Mouse (Mus musculus): ENCODE results near the gene Gm7324. TPM values are rescaled to one million over a fixed set of nuclear protein-coding genes. Genes with fewer than 3 reads are reported as not detected.
"Not testable (repeated sequence)": the region's sequence is repeated elsewhere in the genome, so short reads cannot be mapped to it uniquely, and the experiment has no call there.

The Gm7324 gene
- total RNA-seq (2021) = 1 to 10 TPM; 1.2 to 1.5 TPM

DNA sequence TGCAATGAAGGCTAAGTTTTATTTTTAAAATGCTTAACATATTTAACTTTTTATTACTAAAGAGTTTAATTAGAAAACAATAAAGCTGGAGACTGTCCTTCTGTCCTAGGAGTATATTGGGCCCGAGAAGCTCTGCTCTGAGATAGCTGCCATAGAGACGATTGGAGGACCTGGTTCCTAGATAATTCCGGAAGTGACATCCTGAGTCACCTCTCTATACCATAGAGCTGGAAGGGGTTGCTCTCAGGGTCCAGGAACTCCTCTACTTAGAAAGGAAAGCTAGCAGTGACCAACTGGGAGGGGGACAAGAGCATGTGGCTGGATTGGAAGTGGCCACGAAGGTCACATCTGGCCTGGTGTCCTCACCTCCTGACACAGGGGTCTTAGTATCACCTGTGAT is at the start of gene Gm7324:
Gene Gm7324 (plus strand): TSS at position 208 of the 400 bp plus-strand sequence.
- not testable (repeated sequence) for DNase-seq

DNA sequence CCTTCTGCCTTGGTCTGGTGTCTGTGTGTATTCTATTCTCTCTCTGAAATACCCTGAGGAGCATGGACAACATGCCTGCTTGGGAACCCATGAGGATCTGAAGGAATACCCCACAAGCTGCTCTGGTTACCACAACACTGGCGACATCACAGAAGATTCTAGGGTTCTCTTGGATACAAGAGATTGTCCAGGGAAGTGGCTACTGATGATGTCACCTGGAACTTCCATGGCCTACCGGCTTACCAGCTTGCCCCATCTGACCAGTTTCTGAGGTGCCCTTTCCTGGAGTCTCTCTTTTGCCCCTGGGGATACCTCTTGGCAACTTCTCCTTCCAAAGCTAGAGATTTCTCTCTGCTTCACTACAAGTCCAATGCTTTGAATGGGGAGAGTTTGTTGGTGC is 20.5 kb upstream of the Gm7324 start, which contains the start of gene Gm8165:
Gene Gm8165 (minus strand): TSS at position 101 of the 400 bp plus-strand sequence.
- DNase-seq = not testable (repeated sequence)

DNA sequence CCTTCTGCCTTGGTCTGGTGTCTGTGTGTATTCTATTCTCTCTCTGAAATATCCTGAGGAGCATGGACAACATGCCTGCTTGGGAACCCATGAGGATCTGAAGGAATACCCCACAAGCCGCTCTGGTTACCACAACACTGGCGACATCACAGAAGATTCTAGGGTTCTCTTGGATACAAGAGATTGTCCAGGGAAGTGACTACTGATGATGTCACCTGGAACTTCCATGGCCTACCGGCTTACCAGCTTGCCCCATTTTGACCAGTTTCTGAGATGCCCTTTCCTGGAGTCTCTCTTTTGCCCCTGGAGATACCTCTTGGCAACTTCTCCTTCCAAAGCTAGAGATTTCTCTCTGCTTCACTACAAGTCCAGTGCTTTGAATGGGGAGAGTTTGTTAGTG is 29.8 kb downstream of the Gm7324 start, which contains the start of gene Gm16506:
Gene Gm16506 (minus strand): TSS at position 101 of the 400 bp plus-strand sequence.
- DNase-seq = not testable (repeated sequence)

GRCm38 (mm10) chr14:43747566-43747965 is 49.9 kb downstream of the Gm7324 start, which contains the start of gene Gm6526:
TSS of gene Gm6526 (plus strand) at chr14:43747866.
- DNase-seq = not testable (repeated sequence)

Other genes starting within 250 kb of the Gm7324 start
- not detected for gene Gm5799, start 154.3 kb upstream of the Gm7324 start, total RNA-seq (2021)
- not detected for gene Gm17654, start 118.7 kb upstream of the Gm7324 start, total RNA-seq (2021)
- gene Gm10375, start 89.8 kb upstream of the Gm7324 start, total RNA-seq (2021) = not detected
- not detected for gene Gm8165, start 20.6 kb upstream of the Gm7324 start, total RNA-seq (2021)
- gene Gm16506, start 29.7 kb downstream of the Gm7324 start, total RNA-seq (2021) = not detected
- gene Gm6526, start 50.0 kb downstream of the Gm7324 start, total RNA-seq (2021) = not detected
- gene Gm8180, start 86.9 kb downstream of the Gm7324 start, total RNA-seq (2021) = not detected
- gene Ear1, start 177.7 kb downstream of the Gm7324 start, total RNA-seq (2021) = not detected
- gene Ear10, start 225.7 kb downstream of the Gm7324 start, total RNA-seq (2021) = not detected
- under 1 TPM in 1 of 2 experiments, not detected in 1; 0.33 TPM for gene Gm8113, start 227.6 kb downstream of the Gm7324 start, total RNA-seq (2021)